Mouse (Mus musculus) left cerebral cortex, postnatal 25 days (tissue): ENCODE data around the gene Dscam. TPM values are rescaled to one million over a fixed set of nuclear protein-coding genes. Genes with fewer than 3 reads are reported as not detected.
A peak's percentile ranks its signal among the peaks of the same experiment; 100 is the strongest.

ENCODE experiments used
- DNase-seq, 2 experiments: peaks; one replicate each; pipeline ENCODE4 v3.0.0; 2022; ENCODE audit warnings: low spot score in 2 of 2, mixed read lengths in 1 of 2
- intact Hi-C: fragments of 180-260 bp; cut with DNase I; formaldehyde crosslinking; loops from one replicate; pipeline ENCODE4 v1.15.1; 2025
- total RNA-seq, 2 experiments: library from RNA; stranded (reverse); gene quantifications; 2 replicates each; pipeline ENCODE4 v1.2.3; 2021

Gene Dscam
- total RNA-seq, 2 experiments from 2014 or later = 41.6 to 44.0 TPM

- intact Hi-C loops = no loop called here
- no peak for DNase-seq
These were observed 324.0 kb downstream of the Dscam start for GRCm38 (mm10) chr16:96846585-96846984.

- DNase-seq = no peak
- intact Hi-C loops = no loop called here
These were observed 324.4 kb downstream of the Dscam start for GRCm38 (mm10) chr16:96846113-96846512.

DNA sequence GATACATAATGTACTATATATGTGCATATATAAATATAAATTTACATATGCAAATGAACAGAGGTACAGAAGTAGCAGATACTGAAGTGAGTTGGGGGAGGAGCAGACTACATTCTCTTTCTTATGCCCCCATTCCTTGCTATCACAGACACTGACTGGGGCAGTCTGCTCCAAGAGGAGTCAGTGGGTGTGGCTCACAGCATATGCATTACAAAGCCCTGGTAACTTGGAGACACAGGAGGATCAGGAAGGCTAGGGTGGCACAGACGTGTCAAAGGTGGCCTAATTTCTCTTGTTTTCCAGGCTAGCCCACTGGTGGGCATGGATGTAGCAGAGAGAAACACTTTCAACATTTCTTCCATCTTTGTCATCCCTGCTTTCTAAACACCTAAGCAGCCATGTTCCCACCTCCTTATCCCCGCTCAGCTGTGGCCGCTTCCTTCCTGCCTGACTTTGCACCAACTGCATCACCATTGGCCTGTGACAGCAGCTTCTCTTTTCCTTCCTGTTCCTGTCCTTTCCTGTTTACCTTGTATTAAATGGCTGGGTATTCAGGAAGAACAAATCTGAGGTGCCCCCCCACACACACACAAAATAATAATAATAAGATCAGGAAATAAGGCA is 325.0 kb downstream of the Dscam start:
- no peak for DNase-seq
- intact Hi-C loops = no loop called here

DNA sequence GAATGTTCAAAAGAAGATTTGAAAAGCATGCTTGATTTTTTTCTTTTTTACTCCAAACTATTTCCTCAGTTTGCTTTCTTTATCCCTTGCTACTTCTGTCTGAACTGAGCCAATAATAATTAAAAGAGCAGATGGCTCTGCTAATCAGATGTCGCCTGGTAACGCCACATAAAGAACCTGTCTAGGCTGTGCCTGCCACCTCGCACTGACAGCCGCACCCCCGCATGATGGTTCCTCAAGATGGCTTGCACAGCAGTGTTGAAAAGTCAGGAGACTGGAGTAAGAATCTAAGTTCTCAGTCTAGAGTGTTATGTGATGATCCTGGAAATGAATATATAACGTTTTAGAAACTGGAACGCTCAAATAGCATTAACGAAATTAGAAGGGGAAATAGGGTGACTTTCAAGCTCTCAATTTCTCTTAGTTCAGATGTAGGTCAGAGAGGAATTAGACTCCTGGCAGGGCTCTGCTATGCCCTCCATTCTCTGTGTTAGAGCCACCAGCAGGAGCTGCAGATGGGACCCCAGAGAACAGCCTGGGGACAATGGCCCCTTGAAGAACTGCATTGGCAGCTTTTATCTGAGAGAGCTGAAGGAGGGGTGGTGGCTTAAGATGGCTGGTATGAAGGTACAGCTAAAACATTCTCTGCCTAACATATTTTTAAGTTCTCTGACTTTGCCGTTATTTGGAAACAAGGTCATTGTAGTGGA is 326.7 kb downstream of the Dscam start:
- intact Hi-C loops = no loop called here
- DNase-seq = peak; percentile 43 to 74

GRCm38 (mm10) chr16:96842829-96843360 is 327.7 kb downstream of the Dscam start:
- intact Hi-C loops = no loop called here
- peak in 1 of 2 experiments; percentile 33 for DNase-seq

DNA sequence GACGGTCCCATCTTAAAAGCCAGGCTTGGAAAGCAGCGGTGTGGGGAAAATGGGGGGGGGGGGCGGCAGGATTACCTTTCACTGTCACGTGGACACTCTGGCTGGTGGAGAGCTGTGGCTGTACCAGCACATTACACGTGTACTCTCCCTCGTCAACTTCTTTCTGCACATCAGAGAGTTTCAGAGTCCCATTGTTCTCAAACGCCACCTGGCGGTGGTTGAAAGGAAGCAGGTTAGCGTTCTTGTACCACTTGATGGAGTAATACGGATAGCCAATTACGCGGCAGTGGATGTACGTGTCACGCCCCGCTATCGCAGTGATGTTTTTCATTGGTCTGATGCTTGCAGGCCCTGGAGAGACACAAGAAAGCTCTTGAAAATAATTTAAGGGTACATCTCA is 350.9 kb downstream of the Dscam start:
- intact Hi-C loops = loop anchor here (1.0 kb wide), 2 partner anchors 97 to 135 kb away; no protein-coding TSS in a partner anchor
- DNase-seq = peak; percentile 59 to 75

- intact Hi-C loops = no loop called here
- DNase-seq = no peak
These were observed 364.3 kb downstream of the Dscam start for GRCm38 (mm10) chr16:96806298-96806697.

DNA sequence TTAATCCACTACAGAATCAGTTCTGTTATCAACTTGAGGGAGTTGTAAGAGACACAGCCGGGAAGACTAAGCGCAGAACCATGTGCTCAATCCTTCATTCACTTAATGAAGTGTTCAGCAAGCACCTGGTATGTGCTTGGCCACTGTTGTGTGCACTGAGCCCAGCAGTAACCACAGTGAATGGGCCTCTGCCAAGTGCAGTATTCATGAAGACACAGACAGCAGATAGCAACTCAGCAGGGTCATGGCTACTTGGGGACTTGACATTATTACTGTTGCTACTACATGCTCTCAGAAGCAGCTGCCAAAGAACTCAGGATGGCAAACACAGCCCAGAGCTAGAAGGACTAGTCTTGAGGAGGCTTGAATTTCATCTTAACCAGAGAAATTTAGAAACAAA is 367.9 kb downstream of the Dscam start:
- DNase-seq = no peak
- intact Hi-C loops = no loop called here

- peak in 1 of 2 experiments; percentile 24 for DNase-seq
- intact Hi-C loops = no loop called here
These were observed 368.8 kb downstream of the Dscam start for GRCm38 (mm10) chr16:96801650-96802237.

- DNase-seq = peak in 1 of 2 experiments; percentile 31
- intact Hi-C loops = no loop called here
These were observed 375.1 kb downstream of the Dscam start for GRCm38 (mm10) chr16:96795431-96795830.

- no peak for DNase-seq
- intact Hi-C loops = no loop called here
These were observed 379.2 kb downstream of the Dscam start for GRCm38 (mm10) chr16:96791307-96791706.

DNA sequence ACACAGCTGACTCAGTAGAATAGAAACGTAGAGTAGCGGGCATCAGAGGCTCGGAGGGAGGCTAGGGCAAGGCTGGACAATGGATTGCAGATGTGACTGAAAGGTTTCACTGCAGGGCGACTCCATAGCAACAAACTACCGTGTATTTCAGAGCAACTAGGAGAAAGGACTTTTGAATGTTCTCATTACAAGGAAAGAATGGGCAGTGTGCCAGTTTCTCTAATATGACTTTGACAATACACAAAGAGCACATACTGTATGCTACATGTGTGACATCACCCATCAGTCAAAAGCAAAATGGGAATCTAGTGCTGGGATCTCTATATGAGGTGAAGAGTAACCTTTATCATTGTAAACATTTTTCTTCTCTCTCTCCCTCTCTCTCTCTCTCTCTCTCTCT is 382.3 kb downstream of the Dscam start:
- no peak for DNase-seq
- intact Hi-C loops = no loop called here

DNA sequence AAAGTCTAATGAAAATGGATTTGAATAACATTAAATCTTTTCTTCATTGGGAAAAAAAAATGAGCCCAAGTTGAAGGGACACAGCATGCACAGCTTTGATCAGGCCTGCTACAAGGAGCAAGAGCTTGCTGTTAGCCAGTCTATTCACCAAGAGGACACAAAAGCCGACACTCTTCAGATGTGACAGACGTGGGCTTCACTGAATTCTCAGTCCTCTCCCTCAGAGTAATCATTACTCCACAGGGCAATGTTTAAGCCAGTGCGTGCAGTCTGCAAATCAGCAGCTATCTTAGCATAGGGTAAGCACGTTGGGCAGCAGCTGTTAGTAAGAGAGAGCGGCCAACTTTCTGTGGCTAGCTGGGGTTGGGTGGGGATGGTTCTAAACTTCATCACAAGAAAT is 391.5 kb downstream of the Dscam start:
- intact Hi-C loops = no loop called here
- no peak for DNase-seq

DNA sequence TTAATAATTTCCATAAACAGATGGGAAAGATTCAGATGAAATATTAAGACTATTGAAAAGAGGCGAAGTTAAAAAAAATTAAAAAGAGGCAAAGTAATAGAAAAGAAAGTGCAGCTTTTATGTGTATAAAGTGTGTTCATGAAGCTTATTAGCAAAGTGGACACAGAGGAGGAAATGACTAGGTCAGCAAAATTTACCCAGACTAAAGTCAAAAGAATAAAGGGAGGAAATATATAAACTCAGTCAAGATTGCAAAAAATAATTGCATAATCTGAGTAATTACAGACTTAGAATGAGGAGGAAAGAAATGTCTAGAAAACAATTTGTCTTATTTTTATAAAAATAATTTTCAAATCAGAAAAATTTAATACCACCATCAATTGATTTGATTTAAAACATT is 396.3 kb downstream of the Dscam start:
- DNase-seq = no peak
- intact Hi-C loops = no loop called here

DNA sequence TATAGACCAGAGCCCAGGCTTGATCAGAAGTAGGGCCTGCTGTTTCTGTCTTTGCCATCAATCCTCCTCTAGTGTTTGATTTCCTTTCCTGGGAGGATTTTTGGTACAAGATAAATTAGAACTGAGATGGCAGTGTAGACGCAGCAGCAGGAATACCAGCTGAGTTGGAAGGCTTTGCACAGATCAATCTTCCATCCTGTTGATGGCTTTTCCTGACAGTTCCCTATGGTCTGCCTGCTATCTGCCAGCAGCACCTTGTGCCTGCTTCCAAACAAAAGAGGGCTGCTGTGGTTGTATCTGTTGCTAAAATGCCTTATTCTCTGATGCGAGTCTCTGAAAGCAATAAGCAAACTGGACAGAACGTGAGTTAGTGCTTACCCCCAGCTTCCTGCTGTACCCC is 402.6 kb downstream of the Dscam start:
- intact Hi-C loops = no loop called here

GRCm38 (mm10) chr16:96767508-96767907 is 403.0 kb downstream of the Dscam start:
- intact Hi-C loops = no loop called here
- DNase-seq = no peak

More for the DNA sequence above, 402.6 kb downstream of the Dscam start:
- no peak for DNase-seq

DNA sequence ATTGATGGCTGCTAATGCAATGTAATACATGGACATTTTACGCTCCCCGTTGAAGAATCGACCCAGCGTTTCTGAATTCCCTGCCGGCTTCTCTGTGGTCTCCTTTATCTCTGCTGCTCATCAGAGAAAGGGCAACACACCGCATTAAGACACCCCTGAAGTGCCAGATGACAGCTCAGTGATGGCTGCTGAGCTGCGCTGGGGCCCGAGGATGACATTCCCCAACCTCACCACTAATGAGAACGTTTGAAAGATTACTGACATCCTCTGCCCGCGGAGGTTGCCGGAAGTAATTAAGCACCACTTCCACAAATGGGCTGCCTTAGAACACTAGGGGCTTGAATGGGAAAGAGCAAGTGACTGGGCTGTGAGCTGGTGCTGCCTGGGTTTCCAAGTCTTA is 409.3 kb downstream of the Dscam start:
- no peak for DNase-seq
- intact Hi-C loops = no loop called here

DNA sequence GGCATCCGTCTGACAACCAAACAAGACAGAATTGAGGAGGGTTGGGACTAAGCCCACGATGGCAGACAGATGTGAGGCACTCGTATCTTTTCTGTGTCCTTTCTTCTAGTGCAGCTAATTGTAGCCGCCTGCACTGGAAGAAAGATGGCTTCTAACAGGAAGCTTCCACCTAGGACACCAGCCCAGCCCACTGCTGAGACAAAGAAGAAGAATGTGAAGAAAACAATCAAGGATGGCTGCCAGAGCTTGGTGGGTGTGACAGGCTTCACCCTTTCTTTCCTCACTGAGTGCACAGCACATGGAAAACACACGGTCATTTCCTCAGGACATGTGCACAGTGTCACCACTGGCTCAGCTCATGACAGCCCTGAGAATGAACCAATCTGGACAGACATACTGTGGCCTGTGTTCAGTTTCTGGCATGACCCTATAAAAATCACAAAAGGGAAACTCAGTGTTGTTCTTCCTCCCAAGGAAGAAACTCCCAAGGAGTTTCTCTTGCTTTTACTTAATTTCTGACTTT is 411.4 kb downstream of the Dscam start:
- intact Hi-C loops = no loop called here
- no peak for DNase-seq

DNA sequence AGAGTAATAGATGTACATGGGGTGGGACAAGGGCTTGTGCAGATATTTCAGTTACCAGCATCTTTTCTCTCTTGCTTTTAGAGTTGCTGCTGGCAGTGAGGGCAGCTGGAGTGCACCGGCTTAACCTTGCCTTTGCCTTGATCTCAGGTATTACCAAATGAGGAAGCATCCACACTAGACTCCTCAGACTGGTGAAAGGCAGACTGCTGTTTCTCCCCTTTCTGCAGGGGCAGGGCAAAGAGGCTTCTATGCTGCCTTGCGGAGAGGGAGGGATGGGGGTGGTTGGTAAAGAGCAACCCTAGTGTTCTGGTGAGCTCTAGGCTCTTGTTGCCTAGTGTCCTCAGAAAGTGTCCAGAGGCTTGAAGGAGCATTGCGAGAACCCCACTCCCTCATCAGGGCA is 412.2 kb downstream of the Dscam start:
- no peak for DNase-seq
- intact Hi-C loops = no loop called here

GRCm38 (mm10) chr16:96757588-96758313 is 412.8 kb downstream of the Dscam start:
- DNase-seq = no peak
- intact Hi-C loops = no loop called here
